Mouse (Mus musculus): ENCODE measurements at regions not wholly inside any gene's neighbourhood (a gene's known extent, or its start where the extent isn't known, plus 50 kb on each side); places are given as distances from the start of the nearest gene placed in this dataset.
"Not testable (repeated sequence)": the region's sequence is repeated elsewhere in the genome, so short reads cannot be mapped to it uniquely, and the experiment has no call there.

- TF ChIP-seq CTCF (IDR thresholded peaks at IDR 0.05; ENCODE audit: low read depth) (no peak), EP300 (IDR thresholded peaks at IDR 0.05; ENCODE audit: low read depth) (no peak)
- Histone ChIP-seq H3K9ac (replicated peaks; ENCODE audit: low read depth, low read length) (no peak overlapping the region), H3K4me1 (ENCODE audit: control insufficient read depth, insufficient read depth) (no peaks in the 10 kb centered on the region), H3K27ac (ENCODE audit: low read depth) (no peak overlapping the region), H3K4me3 (ENCODE audit: low read depth, low read length) (no peak overlapping the region), H3K9me3 (replicated peaks; ENCODE audit: control insufficient read depth, low read length) (no peaks in the 10 kb centered on the region), H3K4me2 (ENCODE audit: low read depth, low read length) (no peak overlapping the region), H3K27me3 (ENCODE audit: control insufficient read depth, insufficient read depth, low read length) (no peaks in the 10 kb centered on the region), H3K36me3 (replicated peaks; ENCODE audit: control insufficient read depth, insufficient read depth, low read length) (no peaks in the 10 kb centered on the region)
- WGBS, result 48% methylated on average over 5 of the region's 5 CpGs
- no peak for DNase-seq (ENCODE audit: low spot score)
- no peak for ATAC-seq (ENCODE audit: insufficient read depth, low read depth)
Measured at GRCm38 (mm10) chr11:27105920-27106319, 512.1 kb upstream of the Vrk2 start.

- H3K9me3 ChIP-seq (replicated peaks; ENCODE audit: control insufficient read depth, low read length), result no peaks in the 10 kb centered on the region
- no peaks in the 10 kb centered on the region for H3K4me1 ChIP-seq (ENCODE audit: control insufficient read depth, insufficient read depth)
- H3K9ac ChIP-seq (replicated peaks; ENCODE audit: low read depth, low read length), result no peak overlapping the region
- no peak overlapping the region for H3K4me3 ChIP-seq (ENCODE audit: low read depth, low read length)
- H3K27me3 ChIP-seq (ENCODE audit: control insufficient read depth, insufficient read depth, low read length), result no peaks in the 10 kb centered on the region
- H3K4me2 ChIP-seq (ENCODE audit: low read depth, low read length), result no peak overlapping the region
- no peak for ATAC-seq (ENCODE audit: insufficient read depth, low read depth)
- H3K27ac ChIP-seq (ENCODE audit: low read depth), result no peak overlapping the region
- no peak for DNase-seq (ENCODE audit: low spot score)
- TF ChIP-seq EP300 (IDR thresholded peaks at IDR 0.05; ENCODE audit: low read depth) (no peak), CTCF (IDR thresholded peaks at IDR 0.05; ENCODE audit: low read depth) (no peak)
- H3K36me3 ChIP-seq (replicated peaks; ENCODE audit: control insufficient read depth, insufficient read depth, low read length), result no peaks in the 10 kb centered on the region
Measured at GRCm38 (mm10) chr11:27102906-27103305, 509.1 kb upstream of the Vrk2 start.

GRCm38 (mm10) chr11:27102045-27102444, 508.2 kb upstream of the Vrk2 start:
- WGBS, result 79% methylated on average over 2 of the region's 2 CpGs
- Histone ChIP-seq H3K36me3 (replicated peaks; ENCODE audit: control insufficient read depth, insufficient read depth, low read length) (no peaks in the 10 kb centered on the region), H3K4me3 (ENCODE audit: low read depth, low read length) (no peak overlapping the region), H3K4me1 (ENCODE audit: control insufficient read depth, insufficient read depth) (no peaks in the 10 kb centered on the region), H3K27ac (ENCODE audit: low read depth) (no peak overlapping the region), H3K9me3 (replicated peaks; ENCODE audit: control insufficient read depth, low read length) (no peaks in the 10 kb centered on the region), H3K9ac (replicated peaks; ENCODE audit: low read depth, low read length) (no peak overlapping the region), H3K27me3 (ENCODE audit: control insufficient read depth, insufficient read depth, low read length) (no peaks in the 10 kb centered on the region), H3K4me2 (ENCODE audit: low read depth, low read length) (no peak overlapping the region)
- DNase-seq (ENCODE audit: low spot score), result no peak
- TF ChIP-seq CTCF (IDR thresholded peaks at IDR 0.05; ENCODE audit: low read depth) (no peak), EP300 (IDR thresholded peaks at IDR 0.05; ENCODE audit: low read depth) (no peak)
- no peak for ATAC-seq (ENCODE audit: insufficient read depth, low read depth)

GRCm38 (mm10) chr11:27096615-27097014, 502.8 kb upstream of the Vrk2 start:
- Histone ChIP-seq H3K9me3 (replicated peaks; ENCODE audit: control insufficient read depth, low read length) (no peaks in the 10 kb centered on the region), H3K9ac (replicated peaks; ENCODE audit: low read depth, low read length) (no peak overlapping the region), H3K4me1 (ENCODE audit: control insufficient read depth, insufficient read depth) (no peaks in the 10 kb centered on the region), H3K36me3 (replicated peaks; ENCODE audit: control insufficient read depth, insufficient read depth, low read length) (no peaks in the 10 kb centered on the region), H3K4me3 (ENCODE audit: low read depth, low read length) (no peak overlapping the region), H3K4me2 (ENCODE audit: low read depth, low read length) (no peak overlapping the region), H3K27ac (ENCODE audit: low read depth) (no peak overlapping the region), H3K27me3 (ENCODE audit: control insufficient read depth, insufficient read depth, low read length) (no peaks in the 10 kb centered on the region)
- ATAC-seq (ENCODE audit: insufficient read depth, low read depth), result no peak
- no peak for DNase-seq (ENCODE audit: low spot score)
- no peak for TF ChIP-seq EP300 (IDR thresholded peaks at IDR 0.05; ENCODE audit: low read depth)
- TF ChIP-seq CTCF (IDR thresholded peaks at IDR 0.05; ENCODE audit: low read depth), result no peak

DNA sequence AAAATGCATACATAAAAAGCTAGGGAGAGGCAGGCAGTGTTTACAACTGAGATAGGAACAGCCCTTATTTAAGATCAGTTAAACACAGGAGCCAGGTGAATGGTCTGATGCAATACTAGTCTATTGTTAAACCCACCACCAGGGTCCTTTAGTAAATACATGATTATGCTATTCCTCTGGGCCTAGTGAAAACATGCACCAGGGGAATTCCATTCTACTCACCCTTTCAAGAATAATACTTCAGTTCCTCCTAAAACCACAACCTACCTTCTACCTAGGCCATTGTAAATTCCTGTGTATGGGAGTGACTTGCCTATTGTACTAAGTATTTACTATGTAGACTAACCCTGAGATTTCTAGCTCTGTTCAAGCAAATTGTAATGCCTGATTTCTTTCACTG, 501.7 kb upstream of the Vrk2 start:
- not testable (repeated sequence) for H3K4me1 ChIP-seq (ENCODE audit: control insufficient read depth, insufficient read depth); H3K27ac ChIP-seq (ENCODE audit: low read depth); ATAC-seq (ENCODE audit: insufficient read depth, low read depth); H3K9me3 ChIP-seq (replicated peaks; ENCODE audit: control insufficient read depth, low read length); H3K36me3 ChIP-seq (replicated peaks; ENCODE audit: control insufficient read depth, insufficient read depth, low read length); H3K9ac ChIP-seq (replicated peaks; ENCODE audit: low read depth, low read length); DNase-seq (ENCODE audit: low spot score); H3K27me3 ChIP-seq (ENCODE audit: control insufficient read depth, insufficient read depth, low read length); H3K4me3 ChIP-seq (ENCODE audit: low read depth, low read length); H3K4me2 ChIP-seq (ENCODE audit: low read depth, low read length)

DNA sequence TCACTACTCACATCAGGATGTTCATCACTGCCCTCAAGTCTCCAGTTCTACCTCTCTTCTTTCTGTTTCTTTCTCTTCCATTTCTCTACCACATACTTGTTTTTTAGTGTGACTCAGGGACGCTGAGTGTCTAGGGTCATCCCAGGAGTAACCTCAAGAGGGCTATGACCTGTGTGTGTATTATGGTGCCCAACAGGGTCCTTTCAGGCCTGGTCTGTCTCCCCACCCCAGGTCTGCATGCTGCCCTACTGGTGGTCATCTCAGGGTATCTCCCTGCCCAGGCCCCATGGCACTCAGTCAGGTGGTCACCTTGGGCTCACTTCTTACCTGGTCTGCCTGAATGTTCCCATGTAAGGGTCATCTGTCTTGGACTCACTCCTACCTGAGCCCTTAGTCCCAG, 492.7 kb upstream of the Vrk2 start:
- H3K27ac ChIP-seq (ENCODE audit: low read depth), result no peak overlapping the region
- no peak for TF ChIP-seq EP300 (IDR thresholded peaks at IDR 0.05; ENCODE audit: low read depth)
- no peak for TF ChIP-seq CTCF (IDR thresholded peaks at IDR 0.05; ENCODE audit: low read depth)
- no peaks in the 10 kb centered on the region for H3K27me3 ChIP-seq (ENCODE audit: control insufficient read depth, insufficient read depth, low read length)
- no peak for DNase-seq (ENCODE audit: low spot score)
- H3K4me2 ChIP-seq (ENCODE audit: low read depth, low read length), result no peak overlapping the region
- H3K4me1 ChIP-seq (ENCODE audit: control insufficient read depth, insufficient read depth), result no peaks in the 10 kb centered on the region
- 60% methylated on average over 1 of the region's 1 CpGs for WGBS
- no peak; the same call in 1 of the 2 replicates for ATAC-seq (ENCODE audit: insufficient read depth, low read depth)
- H3K4me3 ChIP-seq (ENCODE audit: low read depth, low read length), result no peak overlapping the region
- H3K36me3 ChIP-seq (replicated peaks; ENCODE audit: control insufficient read depth, insufficient read depth, low read length), result no peaks in the 10 kb centered on the region
- H3K9ac ChIP-seq (replicated peaks; ENCODE audit: low read depth, low read length), result no peak overlapping the region
- no peaks in the 10 kb centered on the region for H3K9me3 ChIP-seq (replicated peaks; ENCODE audit: control insufficient read depth, low read length)

All from heart, postnatal 0 days (tissue).